Mouse (Mus musculus) erythroblast, embryonic 14.5 days (primary cell): ENCODE data around the gene Tbl1xr1.

Source experiments
- GATA1 ChIP-seq: IDR thresholded peaks from 2 replicates; pipeline ENCODE4 v1.6.1; 2012; ENCODE audit warnings: low read length, inconsistent platforms, mixed read lengths
- TAL1 ChIP-seq: IDR thresholded peaks from 3 replicates; pipeline ENCODE4 v1.6.1; 2012; ENCODE audit warnings: low read length, inconsistent platforms, mixed read lengths

DNA sequence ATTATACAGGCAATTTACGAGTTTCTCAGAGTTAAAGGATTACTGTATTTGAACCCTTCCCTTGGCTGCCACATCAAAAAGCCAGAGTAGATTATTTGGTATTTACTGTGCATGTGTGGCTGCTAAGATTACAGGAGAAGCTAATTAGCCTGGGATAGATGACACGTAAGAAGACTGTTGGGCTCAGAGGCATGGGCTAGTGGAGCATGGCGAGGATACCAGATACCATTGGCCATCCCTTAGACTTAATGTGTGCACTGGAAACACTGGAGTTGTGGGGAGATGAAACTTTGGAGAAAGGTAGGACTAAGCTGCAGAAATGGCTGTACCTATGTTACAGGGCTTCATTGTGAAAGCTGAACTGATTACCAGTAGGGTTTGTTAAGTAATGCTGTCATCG lies 108.8 kb downstream of the Tbl1xr1 start:
- no peak for TF ChIP-seq GATA1
- no peak for TF ChIP-seq TAL1
